In the genomic region with DNA sequence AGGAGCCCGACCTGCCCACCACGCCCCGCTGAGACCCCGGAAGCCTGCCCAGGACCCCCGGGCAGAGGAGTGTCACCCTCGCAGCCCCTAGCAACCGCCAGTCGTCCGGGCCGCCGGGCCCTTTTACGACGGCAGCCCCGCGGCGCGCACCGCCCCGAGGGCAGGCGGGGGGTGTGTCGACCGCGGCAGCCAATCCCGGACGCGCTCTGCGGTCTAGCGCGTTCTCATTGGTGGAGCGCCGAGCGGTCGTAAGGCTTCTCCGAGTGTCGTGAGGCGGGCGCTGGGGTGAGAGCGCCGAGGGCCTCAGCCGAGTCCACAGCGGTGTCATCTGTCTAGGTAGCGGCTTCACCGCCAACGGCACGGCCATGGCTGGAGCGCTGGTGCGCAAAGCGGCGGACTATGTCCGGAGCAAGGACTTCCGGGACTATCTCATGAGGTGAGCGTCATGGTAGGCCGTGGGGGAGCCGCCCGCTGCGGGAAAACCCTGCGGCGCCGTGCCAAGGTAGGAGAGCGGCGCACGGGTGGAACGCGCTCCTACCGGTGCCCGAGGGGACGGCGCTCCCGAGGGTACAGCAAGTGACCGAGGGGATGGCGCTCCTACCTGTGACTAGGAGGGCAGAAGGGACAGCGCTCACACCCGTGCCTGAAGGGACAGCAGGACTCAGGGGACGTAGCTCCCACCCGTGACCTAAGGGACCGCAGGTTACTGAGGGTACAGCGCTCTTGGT, we compare ENCODE assay signal across 7 mouse cellular contexts. TPM values are rescaled to one million over a fixed set of nuclear protein-coding genes. Genes with fewer than 3 reads are reported as not detected.
DNase-seq lines count a peak whose midpoint lies in the region; ATAC-seq and TF ChIP-seq lines count a peak whose summit lies in the region.

No protein-coding gene starts in this region.

- H3K4me2 ChIP-seq in embryonic facial prominence, embryonic 12.5 days (replicated peaks): peak overlapping the region; percentile 99
- peak overlapping the region; percentile 100 for H3K4me2 ChIP-seq in limb, embryonic 13.5 days (replicated peaks)
- H3K4me2 ChIP-seq in midbrain, embryonic 16.5 days (ENCODE audit: low read length): peak overlapping the region; percentile 89

- peak; percentile 58 for TF ChIP-seq CTCF in heart, adult 2 months (IDR thresholded peaks at IDR 0.05)

- ATAC-seq in embryonic facial prominence, embryonic 12.5 days (ENCODE audit: insufficient number of reproducible peaks, insufficient read depth, low FRiP score, low TSS enrichment): peak; percentile 97
- peak; percentile 98 for ATAC-seq in limb, embryonic 13.5 days (ENCODE audit: low FRiP score, low read depth)
- ATAC-seq in midbrain, embryonic 16.5 days: peak; percentile 98

- TF ChIP-seq EP300 in heart, adult 2 months (IDR thresholded peaks at IDR 0.05; ENCODE audit: insufficient read depth, low read depth, low read length): no peak

- peaks cover 8% of the 10 kb centered on the region for H3K79me2 ChIP-seq in heart, adult 2 months (replicated peaks; ENCODE audit: control insufficient read depth, insufficient read depth, low read length)

- WGBS in embryonic facial prominence, embryonic 12.5 days: under 1% methylated on average over 77 of the region's 77 CpGs
- WGBS in heart, adult 2 months: under 1% methylated on average over 77 of the region's 77 CpGs
- WGBS in limb, embryonic 13.5 days: under 1% methylated on average over 77 of the region's 77 CpGs
- under 1% methylated on average over 77 of the region's 77 CpGs for WGBS in midbrain, embryonic 16.5 days

- H3K27ac ChIP-seq in embryonic facial prominence, embryonic 12.5 days: peak overlapping the region; percentile 87
- H3K27ac ChIP-seq in heart, adult 2 months: peak overlapping the region; percentile 99
- H3K27ac ChIP-seq in limb, embryonic 13.5 days: peak overlapping the region; percentile 92
- peak overlapping the region; percentile 96 for H3K27ac ChIP-seq in midbrain, embryonic 16.5 days (ENCODE audit: low read length)

- peak; percentile 97 for DNase-seq in adrenal gland, postnatal 25 days
- DNase-seq in heart, adult 2 months: peak; percentile 96 to 98
- peak; percentile 95 to 97 for DNase-seq in kidney, adult 8-10 months
- DNase-seq in spleen, postnatal 10 days (ENCODE audit: low spot score in 2 of 2): peak; percentile 91 to 96

- intact Hi-C loops in heart, adult 2 months (cut with DNase I): loop anchor here (1.0 kb wide), 1 partner anchor 28 kb away; the partner anchor contains the start of gene Sft2d1

- H3K27me3 ChIP-seq in embryonic facial prominence, embryonic 12.5 days: no peaks in the 10 kb centered on the region
- H3K27me3 ChIP-seq in heart, adult 2 months (ENCODE audit: control insufficient read depth, insufficient read depth, low read length): no peaks in the 10 kb centered on the region
- 0 out of 2 replicates have a peak, but pooled peaks cover 3% of the 10 kb centered on the region for H3K27me3 ChIP-seq in limb, embryonic 13.5 days
- H3K27me3 ChIP-seq in midbrain, embryonic 16.5 days (ENCODE audit: control insufficient read depth, insufficient read depth, low read depth, low read length): no peaks in the 10 kb centered on the region

- TF ChIP-seq POLR2A in heart, adult 2 months (IDR thresholded peaks at IDR 0.05; ENCODE audit: insufficient read depth, low read depth, low read length): peak; percentile 95

- peak overlapping the region; percentile 64 for H3K9ac ChIP-seq in embryonic facial prominence, embryonic 12.5 days
- H3K9ac ChIP-seq in heart, adult 2 months (ENCODE audit: low read depth, low read length): peak overlapping the region; percentile 98
- peak overlapping the region; percentile 83 for H3K9ac ChIP-seq in limb, embryonic 13.5 days
- peak overlapping the region; percentile 92 for H3K9ac ChIP-seq in midbrain, embryonic 16.5 days (ENCODE audit: low read depth, low read length)

- H3K4me1 ChIP-seq in embryonic facial prominence, embryonic 12.5 days: 0 out of 2 replicates have a peak, but pooled peaks cover 3% of the 10 kb centered on the region
- H3K4me1 ChIP-seq in heart, adult 2 months (ENCODE audit: control insufficient read depth, insufficient read depth, low read length): peaks cover 1% of the 10 kb centered on the region; the same call in 1 of the 2 replicates
- peaks cover 18% of the 10 kb centered on the region for H3K4me1 ChIP-seq in limb, embryonic 13.5 days
- peaks cover 18% of the 10 kb centered on the region for H3K4me1 ChIP-seq in midbrain, embryonic 16.5 days (ENCODE audit: control insufficient read depth, insufficient read depth, low read length)

- no peaks in the 10 kb centered on the region for H3K36me3 ChIP-seq in embryonic facial prominence, embryonic 12.5 days
- H3K36me3 ChIP-seq in heart, adult 2 months (ENCODE audit: control insufficient read depth, insufficient read depth, low read length): peaks cover 13% of the 10 kb centered on the region; the same call in 1 of the 2 replicates
- no peaks in the 10 kb centered on the region for H3K36me3 ChIP-seq in limb, embryonic 13.5 days
- no peaks in the 10 kb centered on the region for H3K36me3 ChIP-seq in midbrain, embryonic 16.5 days (ENCODE audit: control insufficient read depth, insufficient read depth, low read length)

- no peaks in the 10 kb centered on the region for H3K9me3 ChIP-seq in embryonic facial prominence, embryonic 12.5 days
- 0 out of 2 replicates have a peak, but pooled peaks cover 5% of the 10 kb centered on the region for H3K9me3 ChIP-seq in limb, embryonic 13.5 days
- H3K9me3 ChIP-seq in midbrain, embryonic 16.5 days (replicated peaks; ENCODE audit: control insufficient read depth, low read length, poor library complexity, severe bottlenecking): no peaks in the 10 kb centered on the region

- peak overlapping the region; percentile 67 for H3K4me3 ChIP-seq in embryonic facial prominence, embryonic 12.5 days
- peak overlapping the region; percentile 82 for H3K4me3 ChIP-seq in heart, adult 2 months
- peak overlapping the region; percentile 90 for H3K4me3 ChIP-seq in limb, embryonic 13.5 days
- peak overlapping the region; percentile 89 for H3K4me3 ChIP-seq in midbrain, embryonic 16.5 days (ENCODE audit: low read depth, low read length)

RNA-seq across cellular contexts. Expression of gene Mpc1, which starts 1.0 kb away (rescaled TPM):
- 262 and 318 TPM in 2 replicates for total RNA-seq in adrenal gland, postnatal 25 days (2021)
- 122 and 129 TPM in 2 replicates for polyA plus RNA-seq in embryonic facial prominence, embryonic 12.5 days (2016; fragmentation: Nextera tagmentation; extraction: Ambion mirVana)
- 100 to 1,000 TPM; 699 to 921 TPM for total RNA-seq in heart, adult 2 months (2021)
- 643 and 921 TPM in 2 replicates for polyA plus RNA-seq in heart, adult 2 months (2012; rRNA removed)
- 145 and 158 TPM in 2 replicates for polyA plus RNA-seq in limb, embryonic 13.5 days (2015; fragmentation: Nextera tagmentation; extraction: Ambion mirVana)
- 293 and 338 TPM in 2 replicates for polyA plus RNA-seq in midbrain, embryonic 16.5 days (2015; fragmentation: Nextera tagmentation; extraction: Ambion mirVana)

RNA-seq across cellular contexts. Expression of gene Sft2d1, which starts 27.2 kb away (rescaled TPM):
- total RNA-seq in adrenal gland, postnatal 25 days (2021): 50.8 and 67.0 TPM in 2 replicates
- polyA plus RNA-seq in embryonic facial prominence, embryonic 12.5 days (2016; fragmentation: Nextera tagmentation; extraction: Ambion mirVana): 60.6 and 64.6 TPM in 2 replicates
- 10 to 100 TPM; 13.3 to 17.6 TPM for total RNA-seq in heart, adult 2 months (2021)
- 32.2 and 34.2 TPM in 2 replicates for polyA plus RNA-seq in heart, adult 2 months (2012; rRNA removed)
- 60.9 and 66.4 TPM in 2 replicates for polyA plus RNA-seq in limb, embryonic 13.5 days (2015; fragmentation: Nextera tagmentation; extraction: Ambion mirVana)
- 198 and 209 TPM in 2 replicates for polyA plus RNA-seq in midbrain, embryonic 16.5 days (2015; fragmentation: Nextera tagmentation; extraction: Ambion mirVana)

RNA-seq across cellular contexts. Expression of gene Ccr6, which starts 47.8 kb away (rescaled TPM):
- total RNA-seq in adrenal gland, postnatal 25 days (2021): not detected in 2 replicates
- 0.32 TPM in 1 of 2 replicates, not detected in the other for polyA plus RNA-seq in embryonic facial prominence, embryonic 12.5 days (2016; fragmentation: Nextera tagmentation; extraction: Ambion mirVana)
- not detected for total RNA-seq in heart, adult 2 months (2021)
- polyA plus RNA-seq in heart, adult 2 months (2012; rRNA removed): 0.56 and 0.62 TPM in 2 replicates
- 0.15 TPM in 1 of 2 replicates, not detected in the other for polyA plus RNA-seq in limb, embryonic 13.5 days (2015; fragmentation: Nextera tagmentation; extraction: Ambion mirVana)
- not detected in 2 replicates for polyA plus RNA-seq in midbrain, embryonic 16.5 days (2015; fragmentation: Nextera tagmentation; extraction: Ambion mirVana)

RNA-seq across cellular contexts. Expression of gene Prr18, which starts 53.6 kb away (rescaled TPM):
- total RNA-seq in adrenal gland, postnatal 25 days (2021): 0.43 and 0.95 TPM in 2 replicates
- 0.58 and 1.1 TPM in 2 replicates for polyA plus RNA-seq in embryonic facial prominence, embryonic 12.5 days (2016; fragmentation: Nextera tagmentation; extraction: Ambion mirVana)
- total RNA-seq in heart, adult 2 months (2021): under 1 TPM; 0.07 to 0.13 TPM
- 0.18 and 0.23 TPM in 2 replicates for polyA plus RNA-seq in heart, adult 2 months (2012; rRNA removed)
- 0.38 and 0.50 TPM in 2 replicates for polyA plus RNA-seq in limb, embryonic 13.5 days (2015; fragmentation: Nextera tagmentation; extraction: Ambion mirVana)
- 16.5 and 17.8 TPM in 2 replicates for polyA plus RNA-seq in midbrain, embryonic 16.5 days (2015; fragmentation: Nextera tagmentation; extraction: Ambion mirVana)

Comparison
In these comparisons a context has a peak if more than half of its experiments do, and no peak if none do; other contexts are left out.
1. Peak in every context shown above with its lines: DNase-seq, ATAC-seq, H3K4me3 ChIP-seq and H3K27ac ChIP-seq.